ENCODE assay signal across 9 mouse cellular contexts in genomic region chrX:73483484-73483810, GRCm38 (mm10). TPM values are rescaled to one million over a fixed set of nuclear protein-coding genes. Genes with fewer than 3 reads are reported as not detected.
DNase-seq lines count a peak whose midpoint lies in the region; ATAC-seq lines count a peak whose summit lies in the region.
"Had no signal": no experiment of that assay in that cellular context is flagged by ENCODE, and none has a peak within 500 bp of the region (broad histone marks: within the 10 kb centered on the region; RNA-seq: fewer than 3 reads in every experiment).

TSS of gene Bgn (plus strand) at chrX:73483602.

- peaks cover 3% of the 10 kb centered on the region; the same call in 1 of the 2 replicates for H3K4me1 ChIP-seq in embryonic facial prominence, embryonic 12.5 days
- H3K4me1 ChIP-seq in heart, embryonic 14.5 days (ENCODE audit: control insufficient read depth in 2 of 2, insufficient read depth in 2 of 2, low read length in 2 of 2) = no peaks in the 10 kb centered on the region; a peak in 1 of 4 replicates
- H3K4me1 ChIP-seq in midbrain, embryonic 10.5 days = peaks cover 4% of the 10 kb centered on the region; the same call in 1 of the 2 replicates

- H3K4me3 ChIP-seq in embryonic facial prominence, embryonic 12.5 days = peak within 1 kb of the TSS; percentile 39
- H3K4me3 ChIP-seq in heart, embryonic 14.5 days (ENCODE audit: control insufficient read depth in 1 of 2, insufficient read depth in 1 of 2, low read depth in 1 of 2, low read length in 2 of 2) = peak within 1 kb of the TSS; percentile 40
- peak within 1 kb of the TSS; percentile 26; the same call in 1 of the 2 replicates for H3K4me3 ChIP-seq in midbrain, embryonic 10.5 days

- no peak for ATAC-seq in embryonic facial prominence, embryonic 12.5 days (ENCODE audit: insufficient number of reproducible peaks, insufficient read depth, low FRiP score, low TSS enrichment)
- ATAC-seq in heart, embryonic 14.5 days (ENCODE audit: insufficient number of reproducible peaks, insufficient read depth, low FRiP score, low read depth) = no peak

- peaks cover 4% of the 10 kb centered on the region for H3K27me3 ChIP-seq in embryonic facial prominence, embryonic 12.5 days
- H3K27me3 ChIP-seq in heart, embryonic 14.5 days (ENCODE audit: control insufficient read depth, insufficient read depth, low read length) = no peaks in the 10 kb centered on the region
- peaks cover 82% of the 10 kb centered on the region for H3K27me3 ChIP-seq in midbrain, embryonic 10.5 days (ENCODE audit: low read depth, poor library complexity, severe bottlenecking)

- no peaks in the 10 kb centered on the region for H3K9me3 ChIP-seq in embryonic facial prominence, embryonic 12.5 days
- no peaks in the 10 kb centered on the region for H3K9me3 ChIP-seq in heart, embryonic 14.5 days (ENCODE audit: control insufficient read depth, low read length)
- no peaks in the 10 kb centered on the region for H3K9me3 ChIP-seq in midbrain, embryonic 10.5 days (replicated peaks)
- H3K9me3 ChIP-seq: G1E had no signal

- peak within 1 kb of the TSS; percentile 52 for H3K9ac ChIP-seq in embryonic facial prominence, embryonic 12.5 days
- H3K9ac ChIP-seq in heart, embryonic 14.5 days (ENCODE audit: low read length) = peak within 1 kb of the TSS; percentile 70

- 31% methylated on average over 9 of the region's 14 CpGs for WGBS in embryonic facial prominence, embryonic 12.5 days
- WGBS in heart, embryonic 14.5 days = 13% methylated on average over 13 of the region's 14 CpGs
- 29% methylated on average over 14 of the region's 14 CpGs for WGBS in midbrain, embryonic 10.5 days

- peak within 1 kb of the TSS; percentile 57; the same call in 1 of the 2 replicates for H3K27ac ChIP-seq in embryonic facial prominence, embryonic 12.5 days
- peak within 1 kb of the TSS; percentile 70 to 75 for H3K27ac ChIP-seq in heart, embryonic 14.5 days (replicated peaks in 1 of 2; ENCODE audit: control insufficient read depth in 1 of 2, insufficient read depth in 1 of 2, low read depth in 2 of 2, low read length in 2 of 2)
- no peak within 1 kb of the TSS for H3K27ac ChIP-seq in midbrain, embryonic 10.5 days (replicated peaks)

- no peaks in the 10 kb centered on the region for H3K36me3 ChIP-seq in embryonic facial prominence, embryonic 12.5 days
- no peaks in the 10 kb centered on the region for H3K36me3 ChIP-seq in heart, embryonic 14.5 days (ENCODE audit: control insufficient read depth, insufficient read depth, low read length)
- no peaks in the 10 kb centered on the region for H3K36me3 ChIP-seq in midbrain, embryonic 10.5 days
- H3K36me3 ChIP-seq: G1E had no signal

- peak within 1 kb of the TSS; percentile 56 for H3K4me2 ChIP-seq in embryonic facial prominence, embryonic 12.5 days (replicated peaks)
- peak within 1 kb of the TSS; percentile 55 for H3K4me2 ChIP-seq in heart, embryonic 14.5 days (ENCODE audit: low read length)

- no peak for DNase-seq in layer of hippocampus, adult 8-10 months (ENCODE audit: low spot score in 2 of 2)
- no peak for DNase-seq in layer of hippocampus, adult 9-10 months (ENCODE audit: low spot score)
- DNase-seq in layer of hippocampus, postnatal 14 days (ENCODE audit: low spot score in 2 of 2) = no peak
- peak; percentile 15 for DNase-seq in midbrain, embryonic 10.5 days (ENCODE audit: low spot score)
- DNase-seq in thymus, postnatal 14 days = no peak
- DNase-seq in natural killer cell, adult 2 months (ENCODE audit: low spot score in 2 of 2) = no peak

RNA-seq across cellular contexts. Expression of gene Bgn, which starts in this region (rescaled TPM):
- total RNA-seq in layer of hippocampus, adult 8-10 months (2022) = 10 to 100 TPM; 15.7 to 23.0 (median 21.3) TPM
- 43.0 and 46.6 TPM in 2 replicates for polyA plus RNA-seq in embryonic facial prominence, embryonic 12.5 days (2016; fragmentation: Nextera tagmentation; extraction: Ambion mirVana)
- polyA plus RNA-seq in heart, embryonic 14.5 days (2014; fragmentation: Nextera tagmentation; extraction: Ambion mirVana) = 111 and 130 TPM in 2 replicates
- total RNA-seq in layer of hippocampus, postnatal 14 days (2021) = 10 to 100 TPM; 26.1 to 34.2 TPM
- 16.4 and 27.9 TPM in 2 replicates for polyA plus RNA-seq in midbrain, embryonic 10.5 days (2016; fragmentation: Nextera tagmentation; extraction: Ambion mirVana)
- total RNA-seq: G1E had no signal
- polyA plus RNA-seq: G1E had no signal
